21 mouse cellular contexts compared by ENCODE assay signal in genomic region chr19:28793307-28793706, GRCm38 (mm10). TPM values are rescaled to one million over a fixed set of nuclear protein-coding genes. Genes with fewer than 3 reads are reported as not detected.
DNase-seq lines count a peak whose midpoint lies in the region; ATAC-seq and TF ChIP-seq lines count a peak whose summit lies in the region.
"Had no signal": no experiment of that assay in that cellular context is flagged by ENCODE, and none has a peak within 500 bp of the region (broad histone marks: within the 10 kb centered on the region; RNA-seq: fewer than 3 reads in every experiment).

No protein-coding gene starts in this region.

- H3ac ChIP-seq in myocyte (ENCODE audit: control insufficient read depth, insufficient read length), result no peak overlapping the region

- no peaks in the 10 kb centered on the region for H3K79me2 ChIP-seq in myocyte (ENCODE audit: control insufficient read depth, insufficient read depth)

- TF ChIP-seq POLR2A in myocyte (IDR thresholded peaks at IDR 0.05; ENCODE audit: insufficient read length, low read depth), result no peak

- ATAC-seq in heart, embryonic 12.5 days (ENCODE audit: insufficient number of reproducible peaks, low FRiP score), result no peak
- peak; percentile 81 for ATAC-seq in heart, embryonic 16.5 days (replicated peaks; ENCODE audit: extremely low read depth, insufficient read depth, low FRiP score)
- ATAC-seq: CD4-positive, CD25-positive, alpha-beta regulatory T cell, adult 4 months; forebrain, embryonic 15.5 days; intestine, embryonic 16.5 days had no signal

- no peaks in the 10 kb centered on the region for H3K36me3 ChIP-seq in heart, embryonic 12.5 days
- H3K36me3 ChIP-seq in heart, embryonic 16.5 days (ENCODE audit: control insufficient read depth, insufficient read depth), result no peaks in the 10 kb centered on the region
- no peaks in the 10 kb centered on the region for H3K36me3 ChIP-seq in myocyte (ENCODE audit: control insufficient read depth, insufficient read depth)
- H3K36me3 ChIP-seq: embryonic facial prominence, embryonic 10.5 days; forebrain, embryonic 15.5 days; G1E; hindbrain, embryonic 15.5 days; kidney, embryonic 15.5 days had no signal

- 0 out of 2 replicates have a peak, but pooled peaks cover 3% of the 10 kb centered on the region for H3K27me3 ChIP-seq in heart, embryonic 12.5 days (replicated peaks)
- H3K27me3 ChIP-seq in heart, embryonic 16.5 days (ENCODE audit: control insufficient read depth, insufficient read depth, low read length), result no peaks in the 10 kb centered on the region
- no peaks in the 10 kb centered on the region for H3K27me3 ChIP-seq in myocyte (ENCODE audit: control insufficient read depth, insufficient read depth, insufficient read length)
- H3K27me3 ChIP-seq: forebrain, embryonic 15.5 days; hindbrain, embryonic 15.5 days; kidney, embryonic 15.5 days had no signal

- 52% methylated on average over 2 of the region's 2 CpGs for WGBS in heart, embryonic 12.5 days
- WGBS in heart, embryonic 16.5 days, result 23% methylated on average over 2 of the region's 2 CpGs

- no peak overlapping the region for H3K4me3 ChIP-seq in heart, embryonic 12.5 days
- no peak overlapping the region for H3K4me3 ChIP-seq in heart, embryonic 16.5 days (ENCODE audit: low read length)
- no peak overlapping the region for H3K4me3 ChIP-seq in myocyte
- H3K4me3 ChIP-seq: embryonic facial prominence, embryonic 10.5 days; forebrain, embryonic 15.5 days; heart, adult 2 months; hindbrain, embryonic 15.5 days; kidney, embryonic 15.5 days had no signal

- DNase-seq in heart, adult 9 months (ENCODE audit: low spot score in 2 of 2), result no peak
- no peak for DNase-seq in heart, postnatal 4 days
- peak; percentile 66 for DNase-seq in Muller cell, postnatal 12 days (ENCODE audit: inconsistent ontology term)
- no peak for DNase-seq in spleen, adult 12 weeks (ENCODE audit: low spot score)
- DNase-seq: adrenal gland, adult 2 months; adrenal gland, postnatal 25 days; cerebellum, adult 18-20 months; cerebellum, adult 9-11 months; gastrocnemius, postnatal 36 days; heart, adult 2 months; kidney, adult 2 months had no signal

- peaks cover 4% of the 10 kb centered on the region; the same call in 1 of the 2 replicates for H3K4me1 ChIP-seq in heart, embryonic 12.5 days (replicated peaks)
- H3K4me1 ChIP-seq in heart, embryonic 16.5 days (ENCODE audit: control insufficient read depth, insufficient read depth, low read length), result peaks cover 6% of the 10 kb centered on the region
- H3K4me1 ChIP-seq: embryonic facial prominence, embryonic 10.5 days; hindbrain, embryonic 15.5 days; kidney, embryonic 15.5 days had no signal

- no peak overlapping the region for H3K9ac ChIP-seq in heart, embryonic 12.5 days
- H3K9ac ChIP-seq in heart, embryonic 16.5 days (ENCODE audit: low read length), result no peak overlapping the region
- H3K9ac ChIP-seq: forebrain, embryonic 15.5 days; hindbrain, embryonic 15.5 days; kidney, embryonic 15.5 days had no signal

- no peaks in the 10 kb centered on the region for H3K9me3 ChIP-seq in heart, embryonic 12.5 days (replicated peaks)
- no peaks in the 10 kb centered on the region for H3K9me3 ChIP-seq in heart, embryonic 16.5 days (replicated peaks; ENCODE audit: control insufficient read depth, low read length)
- H3K9me3 ChIP-seq: embryonic facial prominence, embryonic 10.5 days; forebrain, embryonic 15.5 days; G1E; hindbrain, embryonic 15.5 days; kidney, embryonic 15.5 days had no signal

- no peak overlapping the region for H3K4me2 ChIP-seq in heart, embryonic 12.5 days
- no peak overlapping the region for H3K4me2 ChIP-seq in heart, embryonic 16.5 days (ENCODE audit: low read depth, low read length)
- H3K4me2 ChIP-seq in myocyte (ENCODE audit: low read depth), result no peak overlapping the region
- H3K4me2 ChIP-seq: forebrain, embryonic 15.5 days; hindbrain, embryonic 15.5 days; kidney, embryonic 15.5 days had no signal

- H3K27ac ChIP-seq in heart, embryonic 12.5 days (ENCODE audit: poor library complexity, severe bottlenecking), result peak overlapping the region; percentile 4; the same call in 1 of the 2 replicates
- peak overlapping the region; percentile 74 for H3K27ac ChIP-seq in heart, embryonic 16.5 days (ENCODE audit: low read length)
- H3K27ac ChIP-seq: embryonic facial prominence, embryonic 10.5 days; forebrain, embryonic 15.5 days; heart, adult 2 months; hindbrain, embryonic 15.5 days; kidney, embryonic 15.5 days had no signal

TF ChIP-seq in myocyte, 11 proteins besides CTCF, POLR2A, EP300 and RAD21:
- TF ChIP-seq CEBPB (IDR thresholded peaks at IDR 0.05; ENCODE audit: insufficient read depth, poor library complexity, severe bottlenecking) (peak; percentile 30; the same call in 1 of the 2 replicates), TCF12 (IDR thresholded peaks at IDR 0.05; ENCODE audit: insufficient read depth, poor library complexity, severe bottlenecking) (no peak), SRF (IDR thresholded peaks at IDR 0.05; ENCODE audit: control insufficient read depth, insufficient read length, low read depth) (peak; percentile 51)

RNA-seq across cellular contexts. Expression of gene Slc1a1, which starts 41.5 kb away (rescaled TPM):
- 1.7 and 2.1 TPM in 2 replicates for polyA plus RNA-seq in heart, embryonic 12.5 days (2016; fragmentation: Nextera tagmentation; extraction: Ambion mirVana)
- 4.9 and 5.6 TPM in 2 replicates for polyA plus RNA-seq in heart, embryonic 16.5 days (2015; fragmentation: Nextera tagmentation; extraction: Ambion mirVana)
- 1 to 10 TPM; 1.7 to 1.9 TPM for total RNA-seq in heart, postnatal 4 days (2021)
- not detected for polyA plus RNA-seq in myocyte (2012; fragmentation: generic; extraction: Trizol)
- polyA plus RNA-seq: G1E had no signal
